Mouse (Mus musculus) Patski (cell line): ENCODE results near the gene Lancl2. TPM values are rescaled to one million over a fixed set of nuclear protein-coding genes. Genes with fewer than 3 reads are reported as not detected.

ENCODE experiments used
- ATAC-seq: fragments of 100-300 bp; one replicate; pipeline ENCODE4 v1.8.0; 2021
- CTCF ChIA-PET: fragments of 350-600 bp; sonication (Branson Sonifier 250); formaldehyde crosslinking; loops from one replicate; lab custom pipeline; 2022; ENCODE audit warnings: inconsistent platforms; lab: Charles Lee
- POLR2A ChIA-PET: fragments of 350-600 bp; sonication (Branson Sonifier 250); formaldehyde crosslinking; loops from one replicate; lab custom pipeline; 2022; ENCODE audit warnings: antibody characterized with exemption, inconsistent platforms; lab: Charles Lee
- DNase-seq: peaks from one replicate; pipeline ENCODE4 v3.0.0-alpha.2; 2011; ENCODE audit warnings: low read depth, low spot score
- H3K27me3 ChIP-seq: fragments of 371-371 bp; one replicate; pipeline ENCODE4 v1.5.1; 2021
- CTCF ChIP-seq: fragments of 100-300 bp; IDR thresholded peaks from one replicate; pipeline ENCODE4 v1.5.1; 2021
- in situ Hi-C: fragments of 300-500 bp; cut with MboI; formaldehyde crosslinking; loops from 3 replicates; pipeline ENCODE4 v1.11.1; 2018; ENCODE audit warnings: low pct_unique_long_range_greater_than_20kb, mixed read lengths
- polyA plus RNA-seq: library from polyadenylated mRNA; unstranded; gene quantifications from one replicate; pipeline ENCODE4 v1.2.3, GENCODE M21; 2021

The Lancl2 gene
- polyA plus RNA-seq, result 24.8 TPM

DNA sequence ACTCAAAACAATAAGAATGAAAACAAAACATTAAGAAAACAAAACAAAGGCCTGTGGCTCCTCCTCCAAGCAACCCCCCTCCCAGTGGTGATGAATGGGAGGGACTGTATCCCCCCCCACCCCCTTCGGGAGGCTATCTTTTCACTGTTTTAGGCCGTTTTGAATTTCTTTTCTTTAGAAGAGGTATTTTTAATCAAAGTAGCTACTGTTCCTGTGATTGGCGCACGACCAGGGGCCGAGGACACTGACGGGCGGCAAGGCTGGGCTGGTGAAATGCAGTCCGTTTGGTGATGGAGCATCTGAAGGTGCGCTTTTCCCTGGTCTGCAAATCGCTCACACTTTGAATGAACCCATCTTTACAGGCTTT lies at the start of gene Lancl2:
Gene Lancl2 (plus strand): TSS at position 165 of the 367 bp plus-strand sequence.
- in situ Hi-C loops, result no loop called here
- ATAC-seq, result peak; percentile 28
- TF ChIP-seq CTCF, result no peak
- POLR2A ChIA-PET, result interaction anchor here (2.5 kb wide), 1 partner anchor 10 kb away, joined by 21 read pairs; the partner anchor contains the start of gene Pyurf
- CTCF ChIA-PET, result interaction anchor here (0.7 to 1.6 kb wide), 3 partner anchors 9 to 104 kb away, joined by 3 to 4 read pairs (median 3); partner anchors contain the start of gene Pyurf
- DNase-seq, result no peak
- no peaks in the 10 kb centered on the region for H3K27me3 ChIP-seq

GRCm38 (mm10) chr6:57661295-57661694 lies 41.0 kb upstream of the Lancl2 start:
- ChIA-PET CTCF (no interaction called here), POLR2A (no interaction called here)
- H3K27me3 ChIP-seq, result no peaks in the 10 kb centered on the region
- DNase-seq, result no peak
- no peak for TF ChIP-seq CTCF
- in situ Hi-C loops, result no loop called here
- no peak for ATAC-seq

- no peaks in the 10 kb centered on the region for H3K27me3 ChIP-seq
- in situ Hi-C loops, result loop anchor here (5.0 kb wide), 1 partner anchor 37 kb away; no protein-coding TSS in a partner anchor
- ChIA-PET POLR2A (no interaction called here), CTCF (no interaction called here)
- TF ChIP-seq CTCF, result no peak
- DNase-seq, result no peak
- ATAC-seq, result no peak
Observed at GRCm38 (mm10) chr6:57684156-57684555, 18.2 kb upstream of the Lancl2 start.

DNA sequence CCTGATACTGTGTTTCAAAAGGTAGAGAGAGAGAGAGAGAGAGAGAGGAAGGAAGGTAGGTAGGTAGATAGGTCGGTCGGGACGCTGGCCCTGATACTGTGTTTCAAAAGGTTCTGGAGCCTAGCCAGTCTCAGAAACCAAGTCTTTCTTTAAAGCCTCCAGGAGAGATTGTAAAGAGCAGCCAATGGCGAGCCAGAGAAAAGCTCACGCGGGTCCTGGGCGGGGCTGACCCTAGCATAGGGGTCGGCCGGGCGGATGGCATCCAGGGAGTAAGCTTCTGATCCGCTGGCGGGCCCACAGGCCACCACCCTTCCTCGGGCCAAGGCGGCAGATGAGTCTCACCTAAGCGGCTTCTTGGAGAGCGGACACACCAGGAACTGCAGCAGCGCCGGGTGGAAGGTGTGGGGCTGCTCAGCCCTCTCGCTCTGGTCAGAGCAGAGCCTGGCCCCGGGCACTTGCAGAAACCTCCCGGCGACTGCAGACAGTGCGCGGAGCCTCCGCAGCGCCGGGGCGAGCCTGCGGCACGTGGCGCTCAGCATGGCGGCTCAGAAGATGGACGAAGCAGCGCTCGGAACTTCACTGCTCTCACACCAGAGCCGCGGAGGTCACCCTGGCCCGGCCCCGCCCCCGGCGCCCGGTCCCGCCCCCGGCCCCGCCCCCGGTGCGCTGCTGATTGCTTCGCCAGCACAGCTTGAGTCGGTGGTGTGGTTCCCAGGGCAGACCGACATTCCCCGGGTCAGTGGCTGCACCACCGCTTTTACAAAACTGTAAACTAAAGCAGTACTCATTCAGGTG lies 10.7 kb upstream of the Lancl2 start, which contains the start of gene Pyurf:
Gene Pyurf (minus strand): TSS at position 612 of the 795 bp plus-strand sequence.
- in situ Hi-C loops, result no loop called here
- H3K27me3 ChIP-seq, result no peaks in the 10 kb centered on the region
- CTCF ChIA-PET, result interaction anchor here (0.7 to 0.8 kb wide), 2 partner anchors 9 to 11 kb away, joined by 3 to 5 read pairs; partner anchors contain the start of gene Lancl2
- peak; percentile 98 for ATAC-seq
- POLR2A ChIA-PET, result interaction anchor here (0.9 to 2.4 kb wide), 2 partner anchors 11 to 14 kb away, joined by 3 to 21 read pairs; partner anchors contain the start of gene Lancl2
- TF ChIP-seq CTCF, result no peak
- DNase-seq, result no peak

DNA sequence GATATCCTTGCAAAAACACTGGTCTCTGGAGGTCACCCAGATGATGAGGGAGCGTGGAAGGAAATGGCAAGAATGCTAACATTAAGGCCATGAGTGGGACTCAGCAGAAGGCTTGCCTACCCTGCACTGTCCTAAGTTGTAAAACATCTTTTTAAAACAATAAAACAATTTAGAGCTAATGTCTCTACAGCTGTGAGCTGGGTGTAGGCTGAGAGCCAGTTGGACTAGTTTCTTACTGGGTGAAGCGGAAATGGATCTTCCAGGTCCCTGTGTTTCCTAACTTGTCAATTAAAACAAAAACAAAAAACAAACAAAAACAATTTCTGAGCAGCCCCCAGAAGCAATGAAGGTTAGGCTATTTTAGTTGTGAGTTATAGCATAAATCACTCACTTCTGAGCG lies 9.2 kb upstream of the Lancl2 start:
- no peak for ATAC-seq
- in situ Hi-C loops, result no loop called here
- POLR2A ChIA-PET, result interaction anchor here (2.4 kb wide), 1 partner anchor 9 kb away, joined by 21 read pairs; the partner anchor contains the start of gene Lancl2

GRCm38 (mm10) chr6:57701686-57702085 lies 654 bp upstream of the Lancl2 start:
- DNase-seq (no peak), ATAC-seq (no peak)
- TF ChIP-seq CTCF, result no peak
- no peaks in the 10 kb centered on the region for H3K27me3 ChIP-seq
- ChIA-PET POLR2A (interaction anchor here (2.5 kb wide), 1 partner anchor 9 kb away, joined by 21 read pairs; the partner anchor contains the start of gene Pyurf), CTCF (interaction anchor here (1.6 to 2.0 kb wide), 2 partner anchors 9 to 10 kb away, joined by 4 to 5 read pairs; partner anchors contain the start of gene Pyurf)
- in situ Hi-C loops, result no loop called here

More for the DNA sequence above, 9.2 kb upstream of the Lancl2 start:
- no peak for TF ChIP-seq CTCF
- no peak for DNase-seq
- CTCF ChIA-PET, result interaction anchor here (1.1 kb wide), 1 partner anchor 9 kb away, joined by 4 read pairs; the partner anchor contains the start of gene Lancl2
- no peaks in the 10 kb centered on the region for H3K27me3 ChIP-seq

- ChIA-PET CTCF (interaction anchor here (0.7 to 1.6 kb wide), 3 partner anchors 10 to 104 kb away, joined by 3 to 4 read pairs (median 3); partner anchors contain the start of gene Pyurf), POLR2A (interaction anchor here (0.8 to 2.5 kb wide), 3 partner anchors 11 to 124 kb away, joined by 3 to 21 read pairs (median 5); partner anchors contain the start of gene Pyurf)
- in situ Hi-C loops, result no loop called here
- DNase-seq (peak; percentile 70), ATAC-seq (peak; percentile 99)
- H3K27me3 ChIP-seq, result no peaks in the 10 kb centered on the region
- TF ChIP-seq CTCF, result no peak
Observed at GRCm38 (mm10) chr6:57702743-57703499, 581 bp downstream of the Lancl2 start.

- TF ChIP-seq CTCF, result no peak
- in situ Hi-C loops, result no loop called here
- CTCF ChIA-PET, result interaction anchor here (1.0 to 1.5 kb wide), 3 partner anchors 12 to 119 kb away, joined by 3 read pairs; partner anchors contain the start of gene Pyurf
- no peak for DNase-seq
- POLR2A ChIA-PET, result interaction anchor here (0.6 to 2.5 kb wide), 4 partner anchors 12 to 123 kb away, joined by 3 to 21 read pairs (median 4); partner anchors contain the start of gene Pyurf
- no peak for ATAC-seq
- no peaks in the 10 kb centered on the region for H3K27me3 ChIP-seq
Observed at GRCm38 (mm10) chr6:57703703-57704102, 1.4 kb downstream of the Lancl2 start.

- ChIA-PET CTCF (no interaction called here), POLR2A (no interaction called here)
- no peak for ATAC-seq
- TF ChIP-seq CTCF, result no peak
- no peak for DNase-seq
- no peaks in the 10 kb centered on the region for H3K27me3 ChIP-seq
- in situ Hi-C loops, result loop anchor here (5.0 kb wide), 1 partner anchor 106 kb away; no protein-coding TSS in a partner anchor
Observed at GRCm38 (mm10) chr6:57706721-57707120, 4.4 kb downstream of the Lancl2 start.

GRCm38 (mm10) chr6:57711726-57712125 lies 9.4 kb downstream of the Lancl2 start:
- CTCF ChIA-PET, result interaction anchor here (1.3 kb wide), 1 partner anchor 113 kb away, joined by 3 read pairs; the partner anchor contains the start of gene Vopp1

More at GRCm38 (mm10) chr6:57711726-57712125, 9.4 kb downstream of the Lancl2 start:
- H3K27me3 ChIP-seq, result no peaks in the 10 kb centered on the region
- in situ Hi-C loops, result no loop called here
- peak; percentile 51 for ATAC-seq
- TF ChIP-seq CTCF, result no peak
- POLR2A ChIA-PET, result no interaction called here
- no peak for DNase-seq
